Mouse (Mus musculus) midbrain, embryonic 16.5 days (tissue): ENCODE data around the gene Capn7. TPM values are rescaled to one million over a fixed set of nuclear protein-coding genes. Genes with fewer than 3 reads are reported as not detected.

Source experiments
- ATAC-seq: fragments of 200-750 bp; cut with Nextera tagmentation; 2 replicates; pipeline ENCODE4 v1.8.0; 2017; ENCODE audit warnings: moderate TSS enrichment
- H3K27ac ChIP-seq: fragments of 300-500 bp; sonication (generic); 2 replicates; pipeline ENCODE4 v1.5.1; 2014; ENCODE audit warnings: mild to moderate bottlenecking, low read length, mixed read lengths
- H3K27me3 ChIP-seq: fragments of 300-500 bp; sonication (generic); 2 replicates; pipeline ENCODE4 v1.6.1; 2014; ENCODE audit warnings: low read depth, low read length, mixed read lengths; ENCODE audit not compliant: control insufficient read depth, insufficient read depth
- H3K36me3 ChIP-seq: fragments of 300-500 bp; sonication (generic); 2 replicates; pipeline ENCODE4 v1.6.1; 2014; ENCODE audit warnings: mild to moderate bottlenecking, low read length, moderate library complexity, mixed read lengths; ENCODE audit not compliant: control insufficient read depth, insufficient read depth
- H3K4me1 ChIP-seq: fragments of 300-500 bp; sonication (generic); 2 replicates; pipeline ENCODE4 v1.6.1; 2014; ENCODE audit warnings: mild to moderate bottlenecking, low read length, mixed read lengths; ENCODE audit not compliant: control insufficient read depth, insufficient read depth
- H3K4me2 ChIP-seq: fragments of 300-500 bp; sonication (generic); 2 replicates; pipeline ENCODE4 v1.6.1; 2014; ENCODE audit warnings: mild to moderate bottlenecking, low read length, mixed read lengths
- H3K4me3 ChIP-seq: fragments of 300-500 bp; sonication (generic); 2 replicates; pipeline ENCODE4 v1.5.1; 2014; ENCODE audit warnings: low read depth, mild to moderate bottlenecking, low read length, moderate library complexity, mixed read lengths
- H3K9ac ChIP-seq: fragments of 300-500 bp; sonication (generic); 2 replicates; pipeline ENCODE4 v1.6.1; 2014; ENCODE audit warnings: low read depth, low read length, mixed read lengths
- H3K9me3 ChIP-seq: fragments of 300-500 bp; sonication (generic); replicated peaks from 2 replicates; pipeline ENCODE4 v1.6.1; 2014; ENCODE audit warnings: mild to moderate bottlenecking, low read length, mixed read lengths; ENCODE audit not compliant: control insufficient read depth, poor library complexity, severe bottlenecking
- WGBS: fragments of 180-500 bp; shearing (Covaris S2); extraction: QIAGEN DNeasy Blood & Tissue Kit; methylation state at CpG from one replicate; pipeline ENCODE4 v1.1.7; 2014; 5-methylcytosine and 5-hydroxymethylcytosine counted together
- polyA plus RNA-seq: library from polyadenylated mRNA; unstranded; fragments of >200 nt; fragmentation: Nextera tagmentation; extraction: Ambion mirVana; gene quantifications from 2 replicates; pipeline ENCODE4 v1.2.1, GENCODE M21; 2015

Gene Capn7
- polyA plus RNA-seq, 1 experiment from 2014 or later = 88.8 TPM

DNA sequence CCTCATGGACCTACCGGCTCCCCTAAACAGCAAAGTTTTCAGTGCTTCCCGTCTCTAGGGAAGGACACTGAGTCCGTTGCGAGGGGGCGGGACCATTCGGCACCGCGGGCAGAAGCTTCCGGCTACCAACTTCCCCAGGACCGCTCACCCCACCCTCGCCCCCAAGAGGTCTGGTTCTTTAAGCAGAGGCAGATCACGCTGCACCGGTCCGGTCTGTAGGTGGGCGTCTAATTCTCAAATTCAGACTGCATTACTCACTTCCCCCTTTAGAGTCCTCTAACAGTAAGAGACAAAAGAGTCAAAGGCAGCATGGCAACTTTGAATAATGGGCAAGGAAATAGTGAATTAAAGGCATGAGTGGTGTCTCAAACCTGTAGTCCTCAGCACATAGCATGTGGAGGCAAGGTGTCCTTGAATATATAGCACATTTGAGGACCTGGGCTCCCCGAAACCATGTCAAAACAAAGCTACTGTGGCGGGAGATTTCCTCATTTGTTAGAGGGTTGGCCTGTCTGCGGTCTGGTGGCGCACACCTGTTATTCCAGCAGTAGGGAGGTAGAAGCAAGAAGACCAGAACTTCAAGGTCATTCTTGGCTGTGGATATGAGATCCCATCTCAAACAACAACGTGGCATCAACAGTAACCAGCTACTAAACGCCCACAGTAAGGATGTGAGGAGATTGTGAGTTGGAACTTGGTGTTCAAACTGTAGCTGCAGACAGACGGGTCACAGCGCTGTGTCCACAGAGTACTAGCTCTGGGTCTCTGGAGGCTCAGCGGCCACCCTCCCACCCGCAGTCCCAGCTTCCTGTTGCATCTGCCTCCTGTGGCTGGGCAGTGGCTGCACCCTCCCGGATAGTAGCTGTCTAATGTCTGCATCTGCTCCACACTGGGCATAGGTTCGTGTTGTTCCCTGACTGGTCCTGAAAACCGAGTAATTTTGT, 12.3 kb upstream of the Capn7 start, which contains the start of gene Dnah1:
Gene Dnah1 (minus strand): TSS at position 48 of the 944 bp plus-strand sequence.
- H3K9ac ChIP-seq = peak within 1 kb of the TSS; percentile 8; the same call in 1 of the 2 replicates

DNA sequence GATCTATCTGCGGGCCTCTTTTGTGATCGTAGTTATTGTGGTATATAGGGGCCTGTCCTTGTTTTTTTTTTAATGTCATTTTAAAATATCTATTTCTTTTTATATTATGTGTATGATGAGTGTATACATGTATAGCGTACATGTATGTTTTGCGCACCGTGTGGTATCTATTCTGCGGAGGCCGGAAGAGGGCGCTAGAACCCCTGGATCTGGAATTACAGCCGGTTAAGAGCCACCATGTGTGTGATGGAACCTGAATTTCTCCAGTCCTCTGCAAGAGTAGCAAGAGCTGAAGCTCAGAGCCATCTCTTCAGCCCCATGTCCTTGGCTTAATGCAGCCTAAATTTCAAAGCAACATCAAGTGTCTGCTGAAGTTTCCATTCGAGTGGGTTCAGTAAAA, 11.6 kb upstream of the Capn7 start:
- H3K9ac ChIP-seq = no peak overlapping the region
- no peak overlapping the region for H3K27ac ChIP-seq
- H3K4me1 ChIP-seq = 0 out of 2 replicates have a peak, but pooled peaks cover 2% of the 10 kb centered on the region
- H3K36me3 ChIP-seq = no peaks in the 10 kb centered on the region
- H3K27me3 ChIP-seq = no peaks in the 10 kb centered on the region
- no peaks in the 10 kb centered on the region for H3K9me3 ChIP-seq
- WGBS = 70% methylated on average over 10 of the region's 10 CpGs
- no peak overlapping the region for H3K4me3 ChIP-seq
- no peak for ATAC-seq
- no peak overlapping the region for H3K4me2 ChIP-seq

More for the DNA sequence above, 12.3 kb upstream of the Capn7 start, which contains the start of gene Dnah1:
- peak within 1 kb of the TSS; percentile 25 for H3K4me3 ChIP-seq
- 0 out of 2 replicates have a peak, but pooled peaks cover 2% of the 10 kb centered on the region for H3K4me1 ChIP-seq
- no peaks in the 10 kb centered on the region for H3K9me3 ChIP-seq
- WGBS = 33% methylated on average over 28 of the region's 28 CpGs
- no peak for ATAC-seq
- H3K4me2 ChIP-seq = peak within 1 kb of the TSS; percentile 48
- no peaks in the 10 kb centered on the region for H3K36me3 ChIP-seq
- no peak within 1 kb of the TSS for H3K27ac ChIP-seq
- no peaks in the 10 kb centered on the region for H3K27me3 ChIP-seq

DNA sequence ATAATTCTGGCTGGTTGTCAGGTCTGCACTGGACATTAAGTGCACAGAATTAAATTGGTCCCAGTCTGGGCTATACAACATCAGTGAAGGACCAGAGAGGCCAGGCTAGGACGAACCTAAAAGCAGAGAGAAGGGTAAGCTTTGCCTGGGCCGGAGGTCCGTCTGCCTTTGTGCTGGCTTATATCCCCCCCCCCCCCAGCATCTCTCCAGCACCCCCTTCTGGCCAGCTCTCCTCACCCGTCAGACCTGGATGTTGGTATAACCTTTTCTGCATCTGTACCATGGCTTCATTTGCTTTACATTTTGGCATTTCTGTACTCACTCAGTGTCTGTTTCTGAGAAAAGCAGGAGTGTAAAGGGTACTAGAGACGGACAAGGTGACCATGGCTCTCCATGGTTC, 10.9 kb upstream of the Capn7 start:
- Histone ChIP-seq H3K27ac (no peak overlapping the region), H3K4me1 (0 out of 2 replicates have a peak, but pooled peaks cover 2% of the 10 kb centered on the region), H3K4me2 (no peak overlapping the region), H3K9me3 (no peaks in the 10 kb centered on the region), H3K4me3 (no peak overlapping the region), H3K36me3 (no peaks in the 10 kb centered on the region), H3K27me3 (no peaks in the 10 kb centered on the region), H3K9ac (no peak overlapping the region)
- no peak for ATAC-seq
- WGBS = 39% methylated on average over 5 of the region's 5 CpGs

DNA sequence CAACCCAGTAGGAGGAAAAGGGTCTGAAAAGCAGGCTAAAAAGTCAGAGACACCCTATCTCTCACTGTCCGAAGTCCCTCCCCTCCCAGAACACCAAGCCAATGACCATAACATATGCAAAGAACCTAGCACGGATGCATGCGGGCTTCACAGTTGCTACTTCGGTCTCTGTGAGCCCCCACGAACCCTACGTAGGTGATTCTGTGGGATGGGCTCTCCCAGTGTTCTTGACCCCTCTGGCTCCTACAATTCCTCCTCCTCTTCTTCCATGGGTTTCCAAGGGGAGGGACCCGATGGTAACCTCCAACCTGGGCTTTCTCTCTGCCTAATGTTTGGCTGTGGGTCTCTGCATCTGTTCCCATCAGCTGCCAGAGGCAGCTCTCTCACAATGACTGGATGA, 9.7 kb upstream of the Capn7 start:
- WGBS = 82% methylated on average over 7 of the region's 7 CpGs
- Histone ChIP-seq H3K36me3 (no peaks in the 10 kb centered on the region), H3K9me3 (no peaks in the 10 kb centered on the region), H3K27ac (no peak overlapping the region), H3K4me1 (0 out of 2 replicates have a peak, but pooled peaks cover 2% of the 10 kb centered on the region), H3K4me3 (no peak overlapping the region), H3K27me3 (no peaks in the 10 kb centered on the region), H3K9ac (no peak overlapping the region), H3K4me2 (no peak overlapping the region)
- ATAC-seq = no peak

DNA sequence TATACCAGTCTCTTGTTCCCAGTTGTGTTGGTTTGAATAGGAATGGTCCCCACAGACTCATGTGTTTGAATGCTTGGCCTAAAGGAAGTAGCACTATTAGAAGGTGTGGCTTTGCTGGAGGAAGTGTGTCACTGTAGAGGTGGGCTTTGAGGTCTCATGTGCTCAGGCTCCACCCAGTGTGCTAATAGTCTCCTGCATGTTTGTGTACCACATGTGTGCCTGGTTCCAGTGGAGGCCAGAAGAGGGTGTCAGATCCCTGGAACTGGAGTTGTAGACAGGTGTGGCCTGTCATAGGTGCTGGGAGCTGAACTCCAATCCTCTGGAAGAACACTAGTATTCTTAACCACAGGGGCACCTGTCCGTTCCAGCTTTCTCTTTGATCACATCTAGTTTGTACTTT, 9.2 kb upstream of the Capn7 start:
- Histone ChIP-seq H3K9ac (no peak overlapping the region), H3K27ac (no peak overlapping the region), H3K4me1 (0 out of 2 replicates have a peak, but pooled peaks cover 2% of the 10 kb centered on the region), H3K36me3 (no peaks in the 10 kb centered on the region), H3K9me3 (no peaks in the 10 kb centered on the region), H3K4me2 (no peak overlapping the region), H3K4me3 (no peak overlapping the region), H3K27me3 (no peaks in the 10 kb centered on the region)
- WGBS = 100% methylated on average over 1 of the region's 1 CpGs
- ATAC-seq = no peak

DNA sequence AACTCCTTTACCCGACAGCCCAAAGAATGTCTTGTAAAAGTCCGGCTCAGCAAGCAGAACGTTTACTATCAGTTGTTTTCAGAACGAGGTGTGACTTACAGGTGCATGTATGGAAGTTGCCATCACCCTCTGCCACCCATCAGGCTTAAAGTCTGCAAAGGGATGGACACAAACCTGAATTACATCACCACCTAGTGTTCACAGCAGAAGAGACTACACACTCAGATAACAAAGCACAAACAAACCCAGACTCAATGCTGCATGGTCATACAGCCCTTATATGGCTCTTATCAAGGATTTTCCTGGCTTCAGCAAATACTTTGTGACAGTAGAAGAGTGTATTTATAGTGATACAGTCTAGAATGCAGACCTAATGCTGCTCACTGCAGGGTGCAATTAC, 8.8 kb upstream of the Capn7 start:
- Histone ChIP-seq H3K9ac (no peak overlapping the region), H3K4me2 (no peak overlapping the region), H3K27me3 (no peaks in the 10 kb centered on the region), H3K4me3 (no peak overlapping the region), H3K36me3 (no peaks in the 10 kb centered on the region), H3K9me3 (no peaks in the 10 kb centered on the region), H3K27ac (no peak overlapping the region), H3K4me1 (0 out of 2 replicates have a peak, but pooled peaks cover 2% of the 10 kb centered on the region)
- WGBS = 82% methylated on average over 4 of the region's 4 CpGs
- no peak for ATAC-seq

DNA sequence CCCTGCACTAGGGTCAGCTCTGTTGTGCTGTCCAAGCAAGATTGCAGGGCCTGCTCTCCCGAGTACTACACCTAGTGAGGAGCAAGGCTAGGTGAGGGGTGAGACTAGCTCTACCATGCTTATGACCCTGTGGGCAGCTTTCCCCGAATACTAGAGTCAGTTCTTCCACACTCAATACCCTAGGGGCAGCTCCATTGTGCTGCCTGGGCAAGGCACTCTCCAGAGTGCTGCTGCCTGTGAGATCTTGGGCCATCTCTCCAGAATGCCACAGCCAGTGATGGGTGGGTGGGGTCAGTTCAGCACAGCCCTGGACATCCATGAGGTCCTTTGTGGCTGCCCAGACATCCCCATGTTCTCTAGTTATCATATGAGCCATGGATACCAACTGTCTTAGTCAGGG, 6.7 kb upstream of the Capn7 start:
- no peak for ATAC-seq
- H3K4me1 ChIP-seq = no peaks in the 10 kb centered on the region
- H3K9me3 ChIP-seq = no peaks in the 10 kb centered on the region
- H3K27me3 ChIP-seq = no peaks in the 10 kb centered on the region
- H3K36me3 ChIP-seq = no peaks in the 10 kb centered on the region
- H3K9ac ChIP-seq = no peak overlapping the region
- no peak overlapping the region for H3K4me2 ChIP-seq
- H3K27ac ChIP-seq = no peak overlapping the region
- no peak overlapping the region for H3K4me3 ChIP-seq
- WGBS = 73% methylated on average over 2 of the region's 2 CpGs

DNA sequence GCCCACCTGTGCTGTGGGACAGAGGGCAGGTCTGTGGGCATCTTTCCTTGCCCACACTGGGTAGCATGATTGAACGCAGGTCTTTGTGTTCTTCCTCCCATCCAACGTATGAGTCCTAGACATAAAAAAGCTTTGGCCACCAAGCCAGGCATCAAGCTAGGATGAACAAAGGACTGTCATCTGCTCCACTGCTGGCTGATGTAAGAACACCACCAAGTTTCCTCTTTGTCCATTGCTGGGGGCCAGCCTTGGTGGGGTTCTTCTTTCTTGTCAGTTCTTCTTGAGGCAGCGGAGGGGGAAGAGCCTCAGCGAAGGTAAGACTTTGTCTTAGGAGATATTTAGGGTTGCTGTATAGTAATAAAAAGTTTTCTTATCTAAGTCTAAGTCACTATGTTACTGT, 5.5 kb upstream of the Capn7 start:
- WGBS = 78% methylated on average over 4 of the region's 4 CpGs
- ATAC-seq = no peak
- Histone ChIP-seq H3K27ac (no peak overlapping the region), H3K36me3 (no peaks in the 10 kb centered on the region), H3K4me3 (no peak overlapping the region), H3K9me3 (no peaks in the 10 kb centered on the region), H3K4me1 (peaks cover 5% of the 10 kb centered on the region), H3K27me3 (no peaks in the 10 kb centered on the region), H3K9ac (no peak overlapping the region), H3K4me2 (no peak overlapping the region)

DNA sequence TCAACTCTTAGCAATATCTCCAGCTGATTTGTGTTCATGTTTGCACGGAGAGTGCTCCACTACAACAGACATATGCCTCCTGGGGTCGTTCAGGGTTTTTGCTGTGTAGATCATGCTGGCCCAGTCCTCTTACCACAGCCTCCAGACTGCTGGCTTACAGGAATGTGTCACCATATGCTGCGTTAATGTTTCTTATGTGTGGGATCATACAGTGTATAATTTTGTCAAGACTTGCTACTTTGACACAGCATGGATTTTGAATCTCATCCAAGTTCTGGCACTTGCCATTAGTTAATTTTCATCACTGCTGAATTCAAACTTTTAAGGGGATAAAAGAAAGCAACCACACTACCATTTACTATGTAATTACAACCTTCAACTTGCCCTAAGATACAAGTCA, 673 bp upstream of the Capn7 start:
- Histone ChIP-seq H3K27ac (peak overlapping the region; percentile 94), H3K4me1 (peaks cover 22% of the 10 kb centered on the region), H3K4me3 (peak overlapping the region; percentile 94), H3K9ac (peak overlapping the region; percentile 63; the same call in 1 of the 2 replicates), H3K4me2 (peak overlapping the region; percentile 59), H3K9me3 (no peaks in the 10 kb centered on the region), H3K36me3 (0 out of 2 replicates have a peak, but pooled peaks cover 2% of the 10 kb centered on the region), H3K27me3 (no peaks in the 10 kb centered on the region)
- no peak for ATAC-seq
- 45% methylated on average over 3 of the region's 3 CpGs for WGBS
